Mouse (Mus musculus): Measurements from ENCODE around the gene Snap23.
"Not testable (repeated sequence)": the region's sequence is repeated elsewhere in the genome, so short reads cannot be mapped to it uniquely, and the experiment has no call there.

Gene Snap23

DNA sequence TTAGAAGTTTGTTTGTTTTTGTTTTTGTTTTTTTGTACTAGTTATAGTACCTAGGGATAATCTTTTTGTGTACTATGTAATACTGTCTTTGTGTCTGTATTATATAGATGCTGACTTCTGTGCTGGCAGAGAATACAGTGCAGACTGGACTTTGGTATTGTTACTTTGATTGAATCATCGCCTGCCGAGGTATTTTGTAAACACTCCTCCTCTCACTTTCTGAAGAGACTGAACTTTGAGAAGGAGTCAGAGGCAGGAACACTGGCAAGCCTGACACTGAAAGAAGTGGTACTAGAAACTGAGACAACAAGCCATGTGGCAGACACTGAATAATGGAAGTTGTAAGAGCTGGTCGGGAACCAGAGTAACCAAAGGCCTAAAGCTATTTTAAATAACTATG, 10.6 kb upstream of the Snap23 start:
- no peaks in the 10 kb centered on the region for H3K27me3 ChIP-seq (ENCODE audit: insufficient read depth, low read length)

DNA sequence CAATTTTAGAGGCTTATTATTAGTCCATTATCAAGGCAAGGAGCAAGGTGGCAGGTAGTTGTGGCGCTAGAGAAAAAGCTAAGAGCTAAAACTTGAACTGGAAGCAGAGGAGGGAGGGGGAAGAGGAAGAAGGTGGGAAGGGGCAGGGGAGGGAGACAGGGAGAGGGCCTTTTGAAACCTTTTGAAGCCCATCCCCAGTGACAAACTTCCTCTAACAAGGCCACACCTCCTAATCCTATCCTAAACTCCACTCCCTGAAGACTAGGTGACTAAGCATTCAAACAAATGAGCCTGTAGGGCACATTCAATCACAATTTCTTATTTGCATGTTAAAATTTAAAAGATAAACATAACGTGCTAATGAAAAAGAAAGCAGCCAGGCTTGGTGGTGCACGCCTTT, 8.7 kb upstream of the Snap23 start:
- no peaks in the 10 kb centered on the region for H3K27me3 ChIP-seq (ENCODE audit: insufficient read depth, low read length)
- TF ChIP-seq NANOG (IDR thresholded peaks at IDR 0.05; ENCODE audit: borderline replicate concordance, low read length) = no peak
- TF ChIP-seq CTCF (conservative IDR thresholded peaks at IDR 0.05; ENCODE audit: low read length) = no peak
- TF ChIP-seq POU5F1 (IDR thresholded peaks at IDR 0.05; ENCODE audit: borderline replicate concordance, low read length) = no peak
- peaks cover 53% of the 10 kb centered on the region for H3K36me3 ChIP-seq (ENCODE audit: insufficient read depth, low read length)
- no peaks in the 10 kb centered on the region for H3K9me3 ChIP-seq (ENCODE audit: low read length)
- peaks cover 71% of the 10 kb centered on the region for H3K4me1 ChIP-seq (replicated peaks; ENCODE audit: low read depth, low read length)
- H3K4me3 ChIP-seq (replicated peaks; ENCODE audit: low read length) = no peak overlapping the region

More for the DNA sequence above, 10.6 kb upstream of the Snap23 start:
- no peak overlapping the region for H3K4me3 ChIP-seq (replicated peaks; ENCODE audit: low read length)
- H3K9me3 ChIP-seq (ENCODE audit: low read length) = no peaks in the 10 kb centered on the region
- TF ChIP-seq CTCF (conservative IDR thresholded peaks at IDR 0.05; ENCODE audit: low read length) = no peak
- no peak for TF ChIP-seq POU5F1 (IDR thresholded peaks at IDR 0.05; ENCODE audit: borderline replicate concordance, low read length)
- TF ChIP-seq NANOG (IDR thresholded peaks at IDR 0.05; ENCODE audit: borderline replicate concordance, low read length) = no peak
- H3K36me3 ChIP-seq (ENCODE audit: insufficient read depth, low read length) = peaks cover 69% of the 10 kb centered on the region
- peaks cover 85% of the 10 kb centered on the region for H3K4me1 ChIP-seq (replicated peaks; ENCODE audit: low read depth, low read length)

- Histone ChIP-seq H3K9me3 (ENCODE audit: low read length) (no peaks in the 10 kb centered on the region), H3K4me3 (replicated peaks; ENCODE audit: low read length) (no peak overlapping the region), H3K27me3 (ENCODE audit: insufficient read depth, low read length) (no peaks in the 10 kb centered on the region), H3K4me1 (replicated peaks; ENCODE audit: low read depth, low read length) (peaks cover 58% of the 10 kb centered on the region), H3K36me3 (ENCODE audit: insufficient read depth, low read length) (peaks cover 32% of the 10 kb centered on the region)
- no peak for TF ChIP-seq NANOG (IDR thresholded peaks at IDR 0.05; ENCODE audit: borderline replicate concordance, low read length)
- TF ChIP-seq CTCF (conservative IDR thresholded peaks at IDR 0.05; ENCODE audit: low read length) = no peak
- TF ChIP-seq POU5F1 (IDR thresholded peaks at IDR 0.05; ENCODE audit: borderline replicate concordance, low read length) = no peak
Observed at GRCm38 (mm10) chr2:120561524-120561923, 5.9 kb upstream of the Snap23 start.

DNA sequence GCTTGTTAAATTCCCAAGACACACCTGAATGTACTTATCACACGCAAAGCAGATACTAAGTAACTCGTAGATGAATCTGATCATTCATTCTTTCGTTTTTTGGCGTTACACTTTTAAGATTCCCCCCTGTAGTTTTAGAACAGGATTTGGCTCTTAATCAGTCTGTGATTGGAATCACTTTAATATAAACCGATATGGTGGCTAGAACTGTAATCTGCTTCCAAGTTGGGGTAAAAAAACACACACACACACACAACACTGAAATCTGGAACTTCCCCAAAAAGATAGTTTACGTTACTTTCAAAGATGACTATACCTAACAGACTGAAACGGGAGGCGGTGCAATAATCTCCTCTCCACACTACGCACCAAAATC, 4.6 kb upstream of the Snap23 start:
- Histone ChIP-seq H3K27me3 (ENCODE audit: insufficient read depth, low read length) (no peaks in the 10 kb centered on the region), H3K9me3 (ENCODE audit: low read length) (no peaks in the 10 kb centered on the region), H3K4me1 (replicated peaks; ENCODE audit: low read depth, low read length) (peaks cover 49% of the 10 kb centered on the region), H3K4me3 (replicated peaks; ENCODE audit: low read length) (peak overlapping the region; percentile 94), H3K36me3 (ENCODE audit: insufficient read depth, low read length) (peaks cover 21% of the 10 kb centered on the region)
- no peak for TF ChIP-seq NANOG (IDR thresholded peaks at IDR 0.05; ENCODE audit: borderline replicate concordance, low read length)

DNA sequence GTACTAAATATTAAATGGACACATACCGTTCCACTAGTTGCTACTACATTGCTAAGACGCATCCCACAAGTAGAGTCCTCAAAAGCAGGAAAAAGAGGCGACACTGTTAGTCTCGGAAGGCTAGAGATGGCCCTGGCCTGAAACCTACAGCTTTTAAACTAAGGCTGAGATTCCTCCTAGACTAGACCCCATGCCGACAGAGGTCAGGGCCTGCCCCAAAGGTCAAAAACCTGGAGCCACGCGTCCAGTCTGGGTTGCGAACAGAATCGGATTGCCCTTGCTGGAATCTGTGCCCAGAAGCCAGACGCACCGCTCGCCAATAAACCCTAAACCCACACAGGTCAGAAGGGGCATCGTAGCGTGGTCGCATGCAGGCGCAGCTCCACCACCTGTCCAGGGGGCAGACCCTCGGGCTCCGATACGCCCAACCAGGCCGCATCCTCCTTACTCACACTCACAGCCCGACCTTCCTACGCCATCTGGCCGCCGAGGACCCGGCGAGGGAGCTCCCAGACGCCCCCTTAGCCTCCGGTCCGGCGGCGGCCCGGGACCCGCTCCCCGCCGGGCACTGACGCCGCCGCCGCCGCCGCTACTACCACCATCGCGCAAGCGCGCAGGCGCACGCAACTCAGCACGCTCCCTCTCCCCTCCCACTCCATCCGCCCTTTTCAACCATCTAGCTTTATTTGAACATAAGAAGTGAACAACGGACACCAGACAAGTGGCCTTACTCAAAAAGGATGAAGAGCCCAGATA, 4.1 kb upstream of the Snap23 start, which contains the start of gene Zfp106:
TSS of gene Zfp106 (minus strand) at position 609 of the 756 bp plus-strand sequence.
- peaks cover 18% of the 10 kb centered on the region for H3K36me3 ChIP-seq (ENCODE audit: insufficient read depth, low read length)
- no peaks in the 10 kb centered on the region for H3K9me3 ChIP-seq (ENCODE audit: low read length)
- H3K27me3 ChIP-seq (ENCODE audit: insufficient read depth, low read length) = no peaks in the 10 kb centered on the region
- H3K4me1 ChIP-seq (replicated peaks; ENCODE audit: low read depth, low read length) = peaks cover 49% of the 10 kb centered on the region
- no peak for TF ChIP-seq CTCF (conservative IDR thresholded peaks at IDR 0.05; ENCODE audit: low read length)
- TF ChIP-seq NANOG (IDR thresholded peaks at IDR 0.05; ENCODE audit: borderline replicate concordance, low read length) = no peak; the same call in 1 of the 2 replicates
- H3K4me3 ChIP-seq (replicated peaks; ENCODE audit: low read length) = peak within 1 kb of the TSS; percentile 94

DNA sequence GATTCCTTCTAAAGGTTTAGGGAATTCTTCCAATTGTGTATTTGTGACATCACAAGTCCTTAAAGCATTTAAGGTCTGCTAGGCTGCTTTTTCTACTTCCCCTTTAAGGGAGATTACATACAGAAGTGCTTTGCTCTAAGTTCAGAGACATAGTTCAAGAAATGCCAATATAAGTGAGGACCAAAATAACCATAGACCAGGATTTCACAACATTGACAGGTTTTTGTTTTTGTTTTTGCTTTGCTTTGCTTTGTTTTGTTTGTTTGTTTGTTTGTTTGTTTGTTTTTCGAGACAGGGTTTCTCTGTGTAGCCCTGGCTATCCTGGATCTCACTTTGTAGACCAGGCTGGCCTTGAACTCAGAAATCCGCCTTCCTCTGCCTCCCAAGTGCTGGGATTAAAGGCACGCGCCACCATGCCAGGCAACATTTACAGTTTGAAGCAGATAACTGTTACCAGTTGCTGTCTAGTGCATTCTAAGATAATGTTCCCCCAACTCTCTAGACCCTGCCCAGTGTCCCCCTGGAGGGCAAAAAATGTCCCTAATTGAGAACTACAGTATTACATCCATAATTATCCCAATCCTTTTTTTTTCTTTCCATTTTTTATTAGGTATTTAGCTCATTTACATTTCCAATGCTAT, 2.8 kb upstream of the Snap23 start:
- H3K4me3 ChIP-seq (replicated peaks; ENCODE audit: low read length) = not testable (repeated sequence)

GRCm38 (mm10) chr2:120565363-120565762, 2.1 kb upstream of the Snap23 start:
- Histone ChIP-seq H3K9me3 (ENCODE audit: low read length) (no peaks in the 10 kb centered on the region), H3K27me3 (ENCODE audit: insufficient read depth, low read length) (no peaks in the 10 kb centered on the region), H3K36me3 (ENCODE audit: insufficient read depth, low read length) (peaks cover 16% of the 10 kb centered on the region), H3K4me3 (replicated peaks; ENCODE audit: low read length) (no peak overlapping the region), H3K4me1 (replicated peaks; ENCODE audit: low read depth, low read length) (peaks cover 39% of the 10 kb centered on the region)
- TF ChIP-seq NANOG (IDR thresholded peaks at IDR 0.05; ENCODE audit: borderline replicate concordance, low read length) = no peak
- TF ChIP-seq CTCF (conservative IDR thresholded peaks at IDR 0.05; ENCODE audit: low read length) = no peak
- no peak for TF ChIP-seq POU5F1 (IDR thresholded peaks at IDR 0.05; ENCODE audit: borderline replicate concordance, low read length)

More for the DNA sequence above, 2.8 kb upstream of the Snap23 start:
- Histone ChIP-seq H3K4me1 (replicated peaks; ENCODE audit: low read depth, low read length) (peaks cover 45% of the 10 kb centered on the region), H3K36me3 (ENCODE audit: insufficient read depth, low read length) (peaks cover 18% of the 10 kb centered on the region)
- H3K27me3 ChIP-seq (ENCODE audit: insufficient read depth, low read length); H3K9me3 ChIP-seq (ENCODE audit: low read length): not testable (repeated sequence)

GRCm38 (mm10) chr2:120567798-120568320, 388 bp downstream of the Snap23 start:
- no peaks in the 10 kb centered on the region for H3K36me3 ChIP-seq (ENCODE audit: insufficient read depth, low read length)
- TF ChIP-seq NANOG (IDR thresholded peaks at IDR 0.05; ENCODE audit: borderline replicate concordance, low read length) (no peak), POU5F1 (IDR thresholded peaks at IDR 0.05; ENCODE audit: borderline replicate concordance, low read length) (no peak), CTCF (conservative IDR thresholded peaks at IDR 0.05; ENCODE audit: low read length) (no peak)
- H3K27me3 ChIP-seq (ENCODE audit: insufficient read depth, low read length) = no peaks in the 10 kb centered on the region
- H3K4me1 ChIP-seq (replicated peaks; ENCODE audit: low read depth, low read length) = peaks cover 29% of the 10 kb centered on the region
- H3K4me3 ChIP-seq (replicated peaks; ENCODE audit: low read length) = peak overlapping the region; percentile 87
- H3K9me3 ChIP-seq (ENCODE audit: low read length) = no peaks in the 10 kb centered on the region
